Mouse (Mus musculus) lung, postnatal 0 days (tissue): ENCODE results near the gene Catsper2.
"Not testable (repeated sequence)": the region's sequence is repeated elsewhere in the genome, so short reads cannot be mapped to it uniquely, and the experiment has no call there.

Experiments
- CTCF ChIP-seq: IDR thresholded peaks from 2 replicates; pipeline ENCODE4 v1.5.1; 2016; ENCODE audit warnings: antibody characterized with exemption, mild to moderate bottlenecking
- EP300 ChIP-seq: IDR thresholded peaks from 2 replicates; pipeline ENCODE4 v1.6.1; 2016; ENCODE audit warnings: antibody characterized with exemption, mild to moderate bottlenecking, control low read depth

- TF ChIP-seq CTCF, EP300: not testable (repeated sequence)
Observed at GRCm38 (mm10) chr2:121386961-121387575, 26.5 kb downstream of the Catsper2 start, which contains the start of gene Strc.
